Mouse (Mus musculus): ENCODE measurements around the gene Znhit2.
"Not testable (repeated sequence)": the region's sequence is repeated elsewhere in the genome, so short reads cannot be mapped to it uniquely, and the experiment has no call there.

Gene Znhit2

DNA sequence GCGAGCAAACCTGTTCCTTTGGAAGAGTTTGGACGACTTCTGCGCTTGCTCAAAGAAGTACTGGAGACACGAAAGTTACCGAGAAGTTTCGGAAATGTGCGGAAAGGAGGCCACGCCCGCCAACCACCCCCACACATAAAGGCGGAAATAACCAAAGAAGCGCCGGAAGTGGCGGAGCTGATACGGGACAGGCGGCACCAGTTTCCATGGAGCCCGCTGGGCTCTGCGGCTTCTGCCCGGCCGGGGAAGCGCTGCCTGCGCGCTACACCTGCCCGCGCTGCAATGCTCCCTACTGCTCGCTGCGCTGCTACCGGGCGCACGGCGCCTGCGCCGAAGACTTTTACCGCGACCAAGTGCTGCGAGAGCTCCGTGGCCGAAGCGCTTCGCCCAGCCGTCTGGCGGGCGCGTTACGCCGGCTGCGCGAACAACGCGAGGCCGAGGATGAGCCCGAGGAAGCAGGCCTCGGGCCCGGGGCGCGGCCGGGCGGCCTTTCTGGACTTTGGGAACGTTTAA is at the start of gene Znhit2:
Gene Znhit2 (plus strand): TSS at position 172 of the 513 bp plus-strand sequence.
- peak; percentile 92 for DNase-seq

DNA sequence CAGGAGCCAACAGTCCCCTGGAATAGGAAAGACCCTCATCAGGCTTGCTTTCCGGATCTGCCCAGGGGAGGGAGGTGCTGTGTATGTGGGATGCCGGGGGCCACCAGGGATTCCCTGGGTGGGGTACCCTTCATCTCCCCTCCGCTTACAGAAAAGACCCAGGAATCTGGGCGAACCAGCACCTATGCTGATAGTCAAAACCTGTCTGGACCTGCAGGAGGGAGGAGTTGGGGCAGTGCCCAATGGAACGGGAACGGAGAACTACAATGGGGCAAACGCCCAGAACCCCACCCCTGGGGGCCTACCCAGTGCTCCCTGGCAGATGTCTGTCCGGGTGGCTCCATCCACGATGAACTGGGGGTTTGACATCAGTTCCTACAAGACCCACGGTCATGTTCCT is 47.3 kb upstream of the Znhit2 start:
- no peak for DNase-seq

DNA sequence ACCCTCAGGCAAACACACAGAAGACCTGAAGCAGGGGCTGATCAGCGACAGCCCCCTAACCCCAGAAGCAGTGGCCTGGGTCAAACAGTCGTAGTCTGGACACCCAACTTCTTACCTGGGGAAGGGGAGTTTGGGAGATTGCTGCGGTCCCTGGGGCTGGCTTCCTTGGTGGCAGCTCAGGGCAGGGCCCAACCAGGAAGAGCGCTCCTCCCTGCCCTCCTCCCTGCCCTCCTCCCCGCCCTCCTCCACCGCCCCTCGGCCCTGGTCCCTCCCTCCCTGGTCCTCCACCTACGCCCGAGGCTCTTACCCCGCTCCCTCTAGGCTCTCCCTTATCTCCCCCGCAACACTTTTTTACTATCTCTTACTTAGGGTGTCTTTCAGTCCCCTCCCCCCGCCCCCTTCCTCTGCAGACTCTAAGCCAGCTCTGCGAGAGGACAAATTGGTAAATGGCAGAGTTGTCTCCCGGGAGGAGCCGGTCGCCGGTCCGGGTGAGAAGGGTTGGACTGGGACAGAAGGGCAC is 45.9 kb upstream of the Znhit2 start:
- peak; percentile 72 for DNase-seq

DNA sequence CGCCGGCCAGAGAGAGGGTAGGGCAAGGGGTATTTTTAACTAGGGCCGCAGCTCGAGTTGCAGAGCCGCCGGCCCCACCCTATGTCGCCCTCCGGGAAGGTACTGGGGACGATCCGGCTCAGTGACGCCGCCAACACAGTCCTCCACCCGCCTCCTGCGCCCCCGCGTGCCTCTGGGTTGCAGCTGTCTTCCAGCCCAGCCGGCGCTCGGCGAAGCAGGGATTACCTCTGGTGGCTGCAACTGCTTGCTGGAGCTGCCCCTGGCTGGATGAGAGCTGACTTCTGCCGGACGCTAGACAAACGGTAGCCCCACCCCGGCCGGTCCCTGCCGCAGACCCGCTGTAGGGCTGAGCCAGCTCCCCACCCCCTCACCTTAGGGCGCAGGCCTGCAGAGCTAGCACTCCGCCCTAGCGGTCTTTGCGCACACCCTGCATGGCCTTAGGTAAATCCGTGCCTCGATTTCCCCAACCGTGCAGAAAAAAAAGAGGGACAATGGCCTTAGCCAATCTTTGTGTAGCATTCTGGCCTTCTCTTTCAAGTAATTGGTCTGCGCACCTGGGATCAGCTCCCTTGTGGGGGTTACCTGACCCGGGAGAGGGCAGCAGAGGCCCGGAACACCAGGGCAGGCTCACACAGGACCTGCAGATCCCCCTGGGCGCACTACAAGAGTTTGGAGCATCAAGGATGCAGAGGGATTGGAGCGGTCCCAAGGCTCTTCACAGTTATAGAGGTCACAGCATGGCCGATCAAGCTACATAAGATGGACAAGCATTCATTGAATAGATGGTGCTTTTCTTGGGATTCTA is 45.3 kb upstream of the Znhit2 start, which contains the start of gene Capn1:
Gene Capn1 (minus strand): TSS at position 387 of the 805 bp plus-strand sequence.
- peak; percentile 92 for DNase-seq

DNA sequence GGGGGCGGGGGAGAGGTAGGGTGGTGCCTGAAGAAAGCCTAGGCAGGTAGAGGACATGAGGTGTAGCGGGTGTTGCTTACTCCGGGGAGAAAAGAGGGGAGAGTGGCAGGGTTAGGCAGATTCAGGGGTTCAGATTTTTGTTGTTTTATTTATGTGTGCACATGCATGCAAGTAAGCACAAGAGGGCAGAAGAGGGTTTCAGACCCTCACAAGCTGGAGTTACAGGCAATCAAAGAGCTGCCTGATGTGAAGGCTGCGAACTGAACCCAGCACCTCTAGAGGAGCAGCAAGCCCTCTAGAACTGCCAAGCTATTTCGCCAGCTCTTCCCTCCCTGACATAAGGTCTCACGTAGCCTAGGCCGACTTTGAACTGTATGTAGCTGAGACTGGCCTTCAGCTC is 44.5 kb upstream of the Znhit2 start:
- peak; percentile 21 for DNase-seq

DNA sequence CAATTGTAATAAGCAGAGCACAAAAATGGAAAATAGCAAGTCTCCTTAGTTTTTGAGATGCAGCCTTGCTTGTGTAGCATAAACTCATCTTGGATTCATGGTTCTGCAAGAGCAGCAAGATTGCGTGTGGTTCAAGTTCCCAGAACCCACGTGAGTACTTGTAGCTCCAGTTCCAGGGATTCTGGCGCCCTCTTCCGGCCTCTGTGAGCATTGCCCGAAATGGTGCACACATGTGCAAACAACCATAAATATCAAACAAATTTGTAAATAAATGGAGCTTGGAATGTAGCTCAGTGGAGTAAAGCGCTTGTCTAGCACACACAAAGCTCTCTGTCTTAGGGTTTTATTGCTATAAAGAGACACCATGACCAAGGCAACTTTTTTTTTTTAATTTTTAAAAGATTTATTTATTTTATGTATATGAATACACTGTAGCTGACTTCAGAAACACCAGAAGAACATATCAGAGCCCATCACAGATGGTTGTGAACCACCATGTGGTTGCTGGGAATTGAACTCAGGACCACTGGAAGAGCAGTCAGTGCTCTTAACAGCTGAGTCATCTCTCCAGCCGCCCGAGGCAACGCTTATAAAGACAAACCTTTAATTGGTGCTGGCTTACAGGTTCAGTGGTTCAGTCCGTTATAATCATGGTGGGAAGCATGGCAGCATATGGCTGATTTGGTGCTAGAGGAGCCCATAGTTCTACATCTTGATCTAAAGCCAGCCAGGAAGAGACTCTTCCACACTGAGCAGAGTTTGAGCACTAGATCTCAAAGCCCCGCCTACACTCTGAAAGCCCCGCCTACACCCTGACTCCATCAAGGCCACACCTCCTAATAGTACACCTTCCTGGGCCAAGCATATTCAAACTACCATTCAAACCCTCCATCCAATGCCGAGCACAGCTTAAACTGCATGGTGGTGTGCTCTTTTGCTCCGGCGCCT is 42.6 kb upstream of the Znhit2 start:
- DNase-seq = peak; percentile 93

DNA sequence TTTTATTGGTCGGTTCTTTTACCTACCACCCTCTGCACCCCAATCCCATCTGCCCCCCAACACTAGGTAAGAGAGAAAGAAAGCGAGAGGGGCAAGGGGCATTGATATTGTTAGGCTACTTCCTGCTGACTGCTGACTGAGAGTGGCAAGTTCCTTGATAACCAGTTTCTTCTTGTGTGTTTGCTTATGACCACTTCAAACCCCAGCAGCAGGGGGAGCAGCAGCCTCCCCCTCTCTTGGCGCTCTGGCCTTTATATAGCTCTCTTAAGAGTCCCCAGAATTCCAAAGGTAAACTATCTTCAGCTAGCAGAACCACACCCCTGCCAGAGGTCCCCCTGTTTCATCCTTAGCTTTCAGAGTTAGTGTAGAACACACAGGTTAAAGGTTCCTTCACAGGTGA is 40.7 kb upstream of the Znhit2 start:
- no peak for DNase-seq

DNA sequence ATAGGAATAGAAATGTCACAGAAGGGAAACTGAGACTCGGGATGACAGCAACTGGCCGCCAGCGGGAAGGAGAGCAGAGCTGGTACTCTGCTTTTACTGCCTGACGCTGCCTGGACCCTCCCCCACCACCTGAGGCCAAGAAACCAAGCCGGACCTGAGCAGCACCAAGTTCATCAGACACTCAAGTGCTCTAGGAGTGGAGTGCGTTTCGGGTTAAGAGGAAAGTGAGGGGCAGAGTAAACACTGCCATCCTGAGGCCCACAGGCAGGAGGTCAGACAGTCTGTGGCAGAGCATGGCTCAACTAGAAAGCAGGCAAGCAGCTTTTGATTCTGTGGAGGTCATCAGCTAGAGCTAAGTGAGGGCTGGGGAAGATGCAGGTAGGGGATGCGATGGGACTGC is 37.9 kb upstream of the Znhit2 start:
- no peak for DNase-seq

DNA sequence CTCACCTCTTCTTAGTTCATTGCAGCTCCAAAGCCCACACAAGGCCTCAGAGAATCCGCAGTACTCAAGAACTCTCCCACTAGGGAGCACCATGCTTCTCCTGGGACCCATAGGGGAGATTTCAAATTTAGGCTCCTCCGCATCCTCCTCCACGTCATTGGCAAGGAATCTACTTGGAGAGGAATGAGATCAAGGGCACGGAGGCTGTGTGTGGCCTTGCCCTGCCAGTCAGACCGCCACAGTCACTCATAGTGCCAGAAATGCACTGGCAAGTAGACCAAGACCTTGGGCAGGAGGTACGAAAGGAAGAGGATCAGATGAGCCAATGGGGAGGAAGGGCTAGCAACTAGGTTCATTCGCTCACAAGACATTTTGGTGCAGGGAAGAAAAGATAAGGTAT is 37.1 kb upstream of the Znhit2 start:
- DNase-seq = no peak

DNA sequence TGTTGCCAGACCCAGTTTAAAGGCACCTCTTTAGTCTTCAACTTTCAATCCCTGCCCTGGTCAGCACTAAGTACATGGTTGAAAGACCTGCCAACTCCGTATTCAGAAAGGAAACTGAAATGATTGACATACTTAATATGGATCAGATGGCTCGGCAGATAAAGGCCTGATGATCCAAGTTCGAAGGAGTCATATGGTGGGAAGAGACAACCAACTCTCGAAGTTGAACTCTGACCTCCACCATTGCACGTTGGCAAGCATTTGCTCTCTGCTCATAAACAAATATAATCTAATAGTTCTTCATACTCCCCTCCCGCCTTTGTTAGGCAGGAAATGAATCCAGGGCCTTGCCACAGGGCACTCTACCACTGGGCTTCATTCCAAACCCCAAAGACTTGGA is 32.0 kb upstream of the Znhit2 start:
- DNase-seq = no peak

DNA sequence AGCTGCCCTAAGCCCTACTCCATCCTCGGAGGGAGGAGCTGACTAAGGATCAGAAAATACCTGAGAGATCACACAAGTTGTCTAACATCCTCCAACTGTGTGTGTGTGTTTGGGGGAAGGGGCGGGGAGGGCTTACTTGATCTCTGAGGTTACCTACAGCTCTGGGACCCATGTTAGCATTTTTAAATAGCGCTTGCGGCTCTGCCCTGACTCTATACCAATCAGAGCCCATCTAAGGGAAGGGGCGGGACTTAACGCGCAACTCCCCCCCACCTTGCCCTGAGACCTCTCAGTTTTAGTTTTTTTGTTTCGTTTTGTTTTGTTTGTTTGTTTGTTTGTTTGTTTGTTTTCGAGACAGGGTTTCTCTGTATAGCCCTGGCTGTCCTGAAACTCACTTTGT is 31.6 kb upstream of the Znhit2 start:
- DNase-seq = no peak

DNA sequence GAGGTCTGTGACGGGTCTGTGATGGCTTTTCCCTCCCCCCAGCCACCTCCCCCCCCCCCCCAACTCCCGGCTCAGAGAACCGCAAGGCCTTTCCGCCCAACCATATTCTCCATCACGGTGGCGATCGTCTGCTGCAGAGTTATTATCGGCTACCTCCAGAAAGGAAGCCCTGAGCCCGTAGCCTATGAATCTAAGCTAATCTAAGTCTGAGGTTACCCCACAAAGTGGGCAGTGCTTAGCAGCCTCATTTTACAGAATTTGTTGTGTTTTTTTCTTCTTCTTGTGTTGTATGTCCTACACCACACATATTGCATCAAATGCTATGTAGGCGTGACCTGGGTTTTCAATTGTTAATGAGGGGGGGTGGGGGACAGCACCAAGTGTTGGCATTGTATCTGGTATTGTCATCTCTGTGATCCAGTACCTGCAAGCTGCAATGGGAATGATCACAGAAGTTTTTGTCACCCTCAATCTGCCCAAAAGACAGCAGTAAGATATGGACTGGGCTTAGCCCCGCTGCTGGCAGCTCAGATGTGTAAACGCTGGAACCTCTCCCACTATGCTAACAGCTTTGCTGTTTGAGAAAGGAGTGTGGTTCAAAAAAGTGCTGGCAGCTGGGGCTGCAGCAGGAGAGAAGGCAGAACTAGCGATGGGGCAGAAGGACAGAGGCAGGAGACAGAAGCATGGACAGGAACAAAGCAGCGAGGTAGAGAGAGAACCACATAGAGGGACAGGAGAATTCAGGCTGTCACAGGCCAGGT is 30.3 kb upstream of the Znhit2 start:
- DNase-seq = no peak

DNA sequence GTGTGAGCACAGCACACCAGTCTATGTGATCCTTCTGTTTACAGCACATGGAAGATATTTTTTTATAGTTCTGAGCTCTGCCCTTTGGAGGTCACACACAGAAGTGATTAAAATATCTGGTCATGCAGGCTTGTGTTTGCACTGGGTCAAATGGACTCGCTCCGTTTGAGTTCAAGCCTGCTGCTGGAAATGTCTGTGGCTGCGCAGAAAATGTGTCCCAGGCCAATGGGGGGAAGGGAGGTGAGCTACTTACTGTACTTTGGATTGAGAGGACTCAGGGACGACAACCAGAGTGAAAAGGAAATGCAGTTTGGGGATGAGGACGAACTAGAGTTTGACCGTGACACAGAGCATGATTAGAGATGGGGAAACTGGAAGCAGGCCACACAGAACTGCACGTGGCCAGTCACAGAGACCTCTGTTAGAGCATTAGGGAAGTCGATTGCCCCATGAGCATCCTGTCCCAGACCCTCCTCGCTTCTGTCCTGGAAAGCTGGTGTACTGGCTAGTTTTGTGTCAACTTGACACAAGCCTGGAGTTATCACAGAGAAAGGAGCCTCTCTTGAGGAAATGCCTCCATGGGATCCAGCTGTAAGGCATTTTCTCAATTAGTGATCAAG is 24.9 kb upstream of the Znhit2 start:
- DNase-seq = no peak

DNA sequence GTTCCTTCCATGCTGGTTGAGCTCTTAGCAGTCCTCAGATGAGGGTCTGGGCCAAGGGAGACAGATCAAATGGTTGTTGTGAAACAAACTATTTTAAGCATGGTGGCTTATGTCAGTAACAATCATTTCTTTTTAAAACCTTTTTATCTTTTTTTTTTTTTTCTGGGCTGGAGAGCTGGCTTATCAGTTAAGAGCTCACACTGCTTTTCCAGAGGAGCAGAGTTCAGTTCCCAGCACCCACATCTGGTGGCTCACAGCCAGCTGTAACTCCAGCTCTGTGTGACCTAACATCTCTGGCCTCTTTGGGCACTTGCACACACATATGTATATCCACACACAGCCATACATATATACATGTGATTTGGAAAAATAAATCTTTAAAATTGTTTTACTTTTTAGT is 23.3 kb upstream of the Znhit2 start:
- no peak for DNase-seq

DNA sequence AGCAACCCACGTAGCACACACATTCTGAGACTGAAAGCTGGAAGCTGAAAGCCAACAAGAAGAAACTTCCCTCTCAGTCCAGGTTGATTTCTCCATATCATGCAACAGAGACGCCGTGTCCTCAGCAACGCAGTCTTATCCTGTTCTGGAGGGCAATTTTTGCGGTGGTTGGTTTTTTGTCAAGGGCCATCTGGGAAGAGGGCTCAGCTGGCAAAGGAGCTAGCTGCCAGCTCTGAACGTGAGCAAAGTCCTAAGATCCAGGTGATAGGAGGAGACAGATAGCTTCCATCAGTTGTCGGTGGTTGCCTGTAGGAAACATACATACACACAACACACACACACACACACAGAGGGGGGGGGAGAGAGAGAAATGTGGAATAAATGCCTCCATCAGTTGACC is 22.7 kb upstream of the Znhit2 start:
- DNase-seq = no peak

DNA sequence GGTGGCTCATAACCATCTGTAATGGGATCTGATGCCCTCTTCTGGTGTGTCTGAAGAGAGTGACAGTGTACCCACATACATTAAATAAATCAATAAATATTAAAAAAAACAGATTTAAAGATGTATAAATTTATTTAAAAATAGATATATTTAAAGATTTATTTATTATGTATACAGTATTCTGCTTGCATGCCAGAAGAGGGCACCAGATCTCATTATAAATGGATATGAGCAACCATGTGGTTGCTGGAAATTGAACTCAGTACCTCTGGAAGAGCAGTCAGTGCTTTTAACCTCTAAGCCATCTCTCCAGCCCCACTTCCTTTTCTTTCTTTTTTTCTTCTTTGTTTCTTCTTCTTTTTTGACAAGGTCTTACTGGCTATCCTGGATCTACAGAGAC is 21.0 kb upstream of the Znhit2 start:
- no peak for DNase-seq

DNA sequence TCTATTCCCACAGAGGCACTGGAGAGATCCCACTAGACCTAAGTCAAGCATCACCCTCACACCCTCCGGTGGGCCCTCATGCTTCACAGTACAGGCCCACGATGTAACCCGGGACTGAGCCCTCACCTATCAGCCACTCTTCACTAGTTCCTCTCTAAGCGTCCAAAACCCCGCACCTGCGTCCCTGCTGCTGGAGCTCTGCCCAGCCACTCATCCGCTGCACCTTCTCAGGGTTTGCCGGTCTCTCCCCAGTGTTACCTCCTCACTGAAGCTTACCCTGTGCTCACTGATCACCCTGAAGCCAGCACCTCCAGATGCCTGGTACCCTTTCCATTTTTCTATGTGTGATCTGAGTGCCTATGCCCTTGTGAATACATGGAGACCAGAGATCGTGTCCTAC is 18.7 kb upstream of the Znhit2 start:
- DNase-seq = no peak

DNA sequence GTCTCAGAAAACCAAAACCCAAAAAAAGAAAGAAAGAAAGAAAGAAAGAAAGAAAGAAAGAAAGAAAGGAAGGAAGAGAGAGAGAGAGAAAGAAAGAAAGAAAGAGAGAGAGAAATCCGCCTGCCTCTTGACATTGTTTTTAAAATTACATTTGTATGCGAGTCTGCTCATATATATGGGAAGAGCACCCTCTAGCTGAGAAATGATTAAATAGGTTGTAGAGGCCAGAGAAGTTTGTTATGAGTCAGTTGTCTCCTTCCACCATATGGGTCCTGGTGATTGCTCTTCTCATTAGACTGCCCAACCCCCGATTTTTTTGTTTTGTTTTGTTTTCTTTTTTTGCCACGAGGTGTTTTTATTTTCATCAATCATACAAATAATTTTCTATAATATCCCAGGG is 16.9 kb upstream of the Znhit2 start:
- DNase-seq = not testable (repeated sequence)

DNA sequence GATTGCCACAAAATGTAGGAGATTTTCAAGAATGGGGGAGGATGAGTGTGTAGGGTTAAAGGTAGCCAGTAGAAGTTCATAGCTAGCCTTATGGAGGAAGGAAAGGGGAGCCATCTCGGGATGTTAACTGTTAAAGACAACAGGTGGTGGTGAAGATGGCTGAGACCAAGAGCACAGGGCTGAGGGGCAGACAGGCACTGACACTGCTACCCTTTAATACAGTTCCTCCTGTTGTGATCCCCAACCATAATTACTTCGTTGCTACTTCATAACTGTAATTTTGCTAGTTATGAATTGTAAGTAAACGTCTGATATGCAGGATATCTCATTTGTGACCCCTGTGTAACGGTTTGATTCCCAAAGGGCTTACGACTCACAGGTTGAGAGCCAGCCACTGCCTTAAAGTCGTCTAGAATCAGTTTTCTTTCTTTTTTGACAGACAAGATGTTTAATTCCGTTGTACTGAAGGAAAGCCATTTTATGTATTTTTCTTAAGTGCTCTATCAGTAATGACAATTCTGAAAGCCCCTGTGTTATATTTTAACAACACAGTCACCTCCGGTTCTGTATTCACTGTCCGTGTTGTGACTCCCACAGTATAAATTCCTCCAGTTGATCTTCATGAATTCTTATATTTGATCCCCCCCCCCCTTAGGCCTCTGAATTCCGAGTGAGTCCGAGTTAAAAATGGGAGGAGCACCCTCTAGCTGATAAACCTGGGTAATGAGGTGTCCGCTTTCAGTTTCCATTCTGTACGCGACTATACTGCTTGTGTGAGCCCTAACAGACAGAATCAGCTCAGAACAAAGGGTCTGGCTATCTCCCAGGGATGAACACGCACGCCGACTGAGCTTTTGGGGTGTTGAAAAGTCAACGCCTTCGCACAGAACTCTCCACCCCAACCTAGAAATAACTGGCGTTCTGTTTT is 15.4 kb upstream of the Znhit2 start:
- no peak for DNase-seq

DNA sequence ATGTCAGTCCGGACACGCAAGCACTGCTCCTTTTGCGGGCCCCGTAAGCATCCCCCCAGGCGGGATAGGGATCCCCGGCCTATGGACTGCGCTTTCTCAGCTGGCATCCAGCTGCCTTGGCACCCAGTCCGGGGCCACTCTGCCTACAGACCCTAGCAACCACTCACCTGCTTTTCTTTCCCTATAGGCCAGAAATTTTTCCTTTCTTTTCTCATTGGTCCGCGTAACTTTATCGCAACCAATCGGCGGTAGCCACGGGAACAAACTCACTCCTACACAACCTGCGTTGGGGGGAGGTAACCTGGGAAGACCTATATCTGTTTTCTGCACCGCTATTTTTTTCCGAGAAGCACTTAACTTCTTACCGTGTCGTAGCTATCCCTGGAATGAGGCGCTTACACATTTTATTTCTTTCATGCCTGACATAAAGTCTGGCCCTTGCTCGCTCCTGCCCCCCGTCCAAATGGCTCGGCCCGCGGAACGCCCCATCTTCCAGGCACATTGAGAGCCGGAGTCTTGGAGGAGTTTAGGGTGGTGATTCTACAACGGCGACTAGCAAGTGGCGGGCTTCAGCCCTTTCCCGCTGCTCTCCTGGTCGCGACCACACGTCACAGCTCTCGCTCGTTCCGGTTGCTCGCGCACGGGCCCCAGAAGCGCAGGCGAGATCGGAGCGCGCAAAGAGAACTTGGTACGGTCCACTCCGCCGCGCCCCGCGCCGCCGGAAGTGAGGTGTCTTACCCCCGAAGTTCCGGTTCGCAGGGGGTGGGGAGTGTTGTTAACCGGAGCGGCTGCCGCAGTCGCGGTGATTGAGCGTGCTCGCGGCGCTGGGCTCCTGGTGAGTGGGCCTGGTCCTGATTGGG is 14.5 kb upstream of the Znhit2 start, which contains the start of gene Syvn1:
Gene Syvn1 (plus strand): TSS at position 283 of the 860 bp plus-strand sequence.
- DNase-seq = peak; percentile 91
